Mouse (Mus musculus) forebrain, embryonic 14.5 days (tissue): ENCODE results near the gene Rgl1. TPM values are rescaled to one million over a fixed set of nuclear protein-coding genes. Genes with fewer than 3 reads are reported as not detected.

Experiments used
- ATAC-seq: fragments of 200-750 bp; cut with Nextera tagmentation; 2 replicates; pipeline ENCODE4 v1.8.0; 2017; ENCODE audit warnings: mild to moderate bottlenecking, moderate library complexity
- DNase-seq: peaks from one replicate; pipeline ENCODE4 v3.0.0-alpha.2; 2015; ENCODE audit warnings: low spot score
- H3K27ac ChIP-seq: fragments of 300-500 bp; sonication (generic); 2 replicates; pipeline ENCODE4 v1.5.1; 2014; ENCODE audit warnings: low read depth, mild to moderate bottlenecking, control low read depth, low read length, moderate library complexity
- H3K27me3 ChIP-seq: fragments of 300-500 bp; sonication (generic); replicated peaks from 2 replicates; pipeline ENCODE4 v1.6.1; 2014; ENCODE audit warnings: low read length, control low read depth, mixed read lengths; ENCODE audit not compliant: control insufficient read depth, insufficient read depth
- H3K36me3 ChIP-seq: fragments of 300-500 bp; sonication (generic); 2 replicates; pipeline ENCODE4 v1.6.1; 2014; ENCODE audit warnings: low read length, control low read depth; ENCODE audit not compliant: control insufficient read depth, insufficient read depth
- H3K4me1 ChIP-seq: fragments of 300-500 bp; sonication (generic); 2 replicates; pipeline ENCODE4 v1.6.1; 2014; ENCODE audit warnings: antibody characterized with exemption, low read length, control low read depth; ENCODE audit not compliant: control insufficient read depth, insufficient read depth
- H3K4me2 ChIP-seq: fragments of 300-500 bp; sonication (generic); 2 replicates; pipeline ENCODE4 v1.6.1; 2014; ENCODE audit warnings: mild to moderate bottlenecking, control low read depth, low read length
- H3K4me3 ChIP-seq: fragments of 300-500 bp; sonication (generic); 2 replicates; pipeline ENCODE4 v1.5.1; 2014; ENCODE audit warnings: low read depth, low read length, control low read depth
- H3K9ac ChIP-seq: fragments of 300-500 bp; sonication (generic); 2 replicates; pipeline ENCODE4 v1.6.1; 2014; ENCODE audit warnings: mild to moderate bottlenecking, low read length, control low read depth, moderate library complexity
- H3K9me3 ChIP-seq: fragments of 300-500 bp; sonication (generic); replicated peaks from 2 replicates; pipeline ENCODE4 v1.6.1; 2016; ENCODE audit warnings: low read length, control low read depth, mixed read lengths; ENCODE audit not compliant: control insufficient read depth
- WGBS: fragments of 180-500 bp; shearing (Covaris S2); extraction: QIAGEN DNeasy Blood & Tissue Kit; methylation state at CpG from one replicate; pipeline ENCODE4 v1.1.7; 2014; 5-methylcytosine and 5-hydroxymethylcytosine counted together
- polyA plus RNA-seq: library from polyadenylated mRNA; unstranded; fragments of >200 nt; fragmentation: Nextera tagmentation; extraction: Ambion mirVana; gene quantifications from 2 replicates; pipeline ENCODE4 v1.2.1, GENCODE M21; 2014

Rgl1 gene
- polyA plus RNA-seq, 1 experiment from 2014 or later = 16.4 TPM

DNA sequence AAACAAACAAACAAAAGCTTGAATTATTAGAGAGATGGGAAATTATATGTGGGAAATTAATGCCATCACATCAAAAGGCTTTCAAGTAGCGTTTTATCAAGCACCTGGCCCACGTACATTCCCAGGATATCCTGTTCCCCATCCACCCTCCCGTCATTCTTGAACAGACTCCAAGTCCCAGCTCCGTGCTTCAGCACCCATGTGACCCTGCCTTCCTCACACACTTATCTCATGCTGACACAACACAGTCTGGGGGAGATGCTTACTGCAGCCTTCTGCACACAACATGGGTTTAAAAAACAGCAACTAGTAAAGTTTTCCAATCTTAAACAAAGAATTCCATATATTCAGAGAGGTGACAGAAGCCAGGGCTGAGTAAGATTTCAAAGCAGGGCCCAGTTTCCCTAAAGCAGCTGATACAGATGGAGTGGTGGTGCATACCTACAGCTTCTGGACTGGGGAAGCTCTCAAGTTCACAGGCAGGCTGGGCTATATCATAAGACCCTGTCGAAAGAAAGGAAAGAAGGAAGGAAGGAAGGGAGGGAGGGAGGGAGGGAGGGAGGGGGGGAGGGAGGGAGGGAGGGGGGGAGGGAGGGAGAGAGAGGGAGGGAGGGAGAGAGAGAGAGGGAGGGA, 38.4 kb downstream of the Rgl1 start:
- Histone ChIP-seq H3K4me1 (no peaks in the 10 kb centered on the region), H3K9ac (no peak overlapping the region), H3K9me3 (no peaks in the 10 kb centered on the region), H3K27ac (no peak overlapping the region), H3K4me2 (no peak overlapping the region), H3K36me3 (no peaks in the 10 kb centered on the region), H3K27me3 (no peaks in the 10 kb centered on the region), H3K4me3 (no peak overlapping the region)
- DNase-seq (no peak), ATAC-seq (no peak)
- WGBS = 75% methylated on average over 4 of the region's 5 CpGs

DNA sequence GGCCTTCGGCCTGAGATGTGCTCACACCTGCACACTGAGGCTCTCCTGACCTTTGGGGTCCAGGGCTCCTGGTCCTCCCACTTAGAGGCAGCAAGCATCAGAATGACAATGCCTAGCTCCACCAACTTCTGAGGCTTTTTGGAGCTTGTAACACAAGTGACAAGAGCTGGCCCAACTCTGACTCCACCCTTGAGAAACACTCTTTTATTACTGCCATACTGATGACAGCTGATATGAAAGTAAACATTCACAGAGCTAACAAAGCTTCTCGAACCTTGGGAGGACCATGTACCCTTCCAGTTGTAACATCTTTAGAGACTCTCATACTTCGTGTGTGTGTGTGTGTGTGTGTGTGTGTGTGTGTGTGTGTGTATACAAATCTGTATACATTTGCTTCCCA, 40.1 kb downstream of the Rgl1 start:
- Histone ChIP-seq H3K4me1 (no peaks in the 10 kb centered on the region), H3K4me2 (no peak overlapping the region), H3K27ac (no peak overlapping the region), H3K9me3 (no peaks in the 10 kb centered on the region), H3K27me3 (no peaks in the 10 kb centered on the region), H3K36me3 (no peaks in the 10 kb centered on the region), H3K9ac (no peak overlapping the region), H3K4me3 (no peak overlapping the region)
- no peak for DNase-seq
- ATAC-seq = no peak
- WGBS = 81% methylated on average over 3 of the region's 3 CpGs

DNA sequence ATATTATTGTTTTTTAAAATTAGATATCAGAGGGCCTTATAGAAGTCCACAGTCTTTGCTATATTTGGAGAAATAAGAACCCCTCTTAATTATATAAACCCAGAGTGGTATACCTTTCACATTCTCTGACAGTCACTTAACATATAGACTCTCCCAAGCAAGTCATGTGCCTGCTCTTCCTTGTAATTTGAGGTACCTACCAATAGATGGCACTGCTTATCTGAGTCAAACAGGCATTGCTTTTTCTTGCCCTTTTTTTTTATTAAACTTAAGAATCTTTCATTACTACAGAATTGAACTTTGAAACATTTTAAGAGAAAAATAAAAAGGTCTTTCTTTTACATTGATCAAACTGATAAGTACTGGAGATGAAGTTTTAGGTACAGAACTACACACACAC, 41.9 kb downstream of the Rgl1 start:
- DNase-seq (no peak), ATAC-seq (no peak)
- Histone ChIP-seq H3K4me2 (no peak overlapping the region), H3K27me3 (no peaks in the 10 kb centered on the region), H3K9me3 (no peaks in the 10 kb centered on the region), H3K27ac (no peak overlapping the region), H3K4me3 (no peak overlapping the region), H3K4me1 (no peaks in the 10 kb centered on the region), H3K9ac (no peak overlapping the region), H3K36me3 (no peaks in the 10 kb centered on the region)

DNA sequence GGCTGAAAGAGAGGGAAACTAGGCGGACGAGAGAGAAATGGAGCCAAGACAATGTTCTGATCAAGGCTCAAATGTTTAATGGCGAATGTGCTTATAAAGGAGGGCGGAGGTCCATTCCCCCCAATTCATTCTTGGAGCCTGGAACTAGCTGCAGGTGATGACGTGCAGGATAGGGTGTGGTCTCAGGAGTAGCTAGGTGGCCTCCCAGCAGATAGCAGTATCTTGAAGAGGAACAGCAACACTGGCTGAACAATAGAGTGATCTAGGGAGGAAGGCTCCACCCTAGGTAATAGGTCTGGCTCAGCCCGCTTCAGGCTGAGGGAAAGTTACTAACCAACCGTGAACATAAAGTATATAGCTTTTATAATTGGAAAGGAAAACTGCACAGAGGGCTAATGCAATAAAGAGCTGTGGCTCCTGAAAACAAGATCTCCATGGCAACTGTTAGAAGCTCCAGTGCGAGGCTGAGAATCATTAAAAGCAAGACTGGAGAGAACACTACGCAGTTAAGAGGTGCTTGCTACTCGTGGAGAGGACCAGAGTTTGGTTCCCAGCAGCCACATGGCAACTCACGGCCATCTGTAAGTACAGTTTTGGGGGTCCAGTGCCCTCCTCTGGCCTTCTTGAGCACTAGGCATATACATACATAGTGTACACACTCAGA, 44.5 kb downstream of the Rgl1 start:
- ATAC-seq (no peak), DNase-seq (no peak)
- Histone ChIP-seq H3K9me3 (no peaks in the 10 kb centered on the region), H3K9ac (no peak overlapping the region), H3K36me3 (no peaks in the 10 kb centered on the region), H3K27ac (no peak overlapping the region), H3K4me2 (no peak overlapping the region), H3K4me1 (no peaks in the 10 kb centered on the region), H3K27me3 (no peaks in the 10 kb centered on the region), H3K4me3 (no peak overlapping the region)
- 83% methylated on average over 11 of the region's 11 CpGs for WGBS

DNA sequence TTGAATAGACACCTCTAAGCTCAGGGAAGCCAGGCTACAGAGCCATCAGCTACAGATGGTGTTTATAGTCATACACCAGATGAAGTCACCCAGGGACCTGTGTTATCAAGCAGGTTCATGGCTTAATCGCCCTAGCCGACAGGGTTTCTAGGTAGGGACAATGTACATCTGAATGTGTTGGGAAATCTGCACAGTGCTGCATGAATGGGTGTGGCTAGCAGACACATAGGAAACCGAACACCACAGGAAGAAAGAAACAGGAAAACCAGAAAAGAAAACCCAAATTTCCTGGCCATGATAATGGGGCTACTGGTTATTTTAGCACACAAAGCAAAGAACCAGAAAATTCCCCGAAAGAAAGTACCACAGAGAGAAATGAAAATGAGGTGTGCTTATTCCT, 45.2 kb downstream of the Rgl1 start:
- no peak overlapping the region for H3K4me3 ChIP-seq
- H3K9me3 ChIP-seq = no peaks in the 10 kb centered on the region
- H3K9ac ChIP-seq = no peak overlapping the region
- H3K27me3 ChIP-seq = no peaks in the 10 kb centered on the region
- no peak for DNase-seq
- H3K27ac ChIP-seq = no peak overlapping the region
- ATAC-seq = no peak
- no peaks in the 10 kb centered on the region for H3K36me3 ChIP-seq
- 91% methylated on average over 4 of the region's 4 CpGs for WGBS
- H3K4me2 ChIP-seq = no peak overlapping the region
- no peaks in the 10 kb centered on the region for H3K4me1 ChIP-seq

DNA sequence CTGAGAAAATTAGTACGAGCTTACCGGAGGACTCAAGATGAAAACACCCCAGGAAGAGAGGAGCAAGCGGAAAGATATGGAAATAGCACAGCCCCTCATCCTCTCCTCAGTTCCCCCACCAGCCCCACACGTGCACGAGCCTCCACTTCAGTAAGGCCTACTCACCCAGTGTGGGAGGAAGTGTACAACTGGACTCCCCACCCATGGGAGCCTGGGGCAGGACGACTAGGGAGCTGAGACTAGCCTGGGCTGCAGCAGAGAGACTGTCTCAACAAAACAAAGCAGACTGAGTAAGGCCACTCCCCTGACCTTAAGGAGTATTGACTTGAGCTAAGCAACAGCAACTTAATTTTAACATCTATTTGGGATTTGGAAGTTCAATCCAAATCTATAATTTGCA, 48.0 kb downstream of the Rgl1 start:
- H3K4me1 ChIP-seq = 0 out of 2 replicates have a peak, but pooled peaks cover 6% of the 10 kb centered on the region
- H3K27me3 ChIP-seq = no peaks in the 10 kb centered on the region
- H3K4me2 ChIP-seq = no peak overlapping the region
- DNase-seq = no peak
- H3K36me3 ChIP-seq = no peaks in the 10 kb centered on the region
- H3K9ac ChIP-seq = no peak overlapping the region
- no peak for ATAC-seq
- H3K27ac ChIP-seq = no peak overlapping the region
- WGBS = 62% methylated on average over 6 of the region's 6 CpGs
- H3K4me3 ChIP-seq = no peak overlapping the region
- 0 out of 2 replicates have a peak, but pooled peaks cover 3% of the 10 kb centered on the region for H3K9me3 ChIP-seq

DNA sequence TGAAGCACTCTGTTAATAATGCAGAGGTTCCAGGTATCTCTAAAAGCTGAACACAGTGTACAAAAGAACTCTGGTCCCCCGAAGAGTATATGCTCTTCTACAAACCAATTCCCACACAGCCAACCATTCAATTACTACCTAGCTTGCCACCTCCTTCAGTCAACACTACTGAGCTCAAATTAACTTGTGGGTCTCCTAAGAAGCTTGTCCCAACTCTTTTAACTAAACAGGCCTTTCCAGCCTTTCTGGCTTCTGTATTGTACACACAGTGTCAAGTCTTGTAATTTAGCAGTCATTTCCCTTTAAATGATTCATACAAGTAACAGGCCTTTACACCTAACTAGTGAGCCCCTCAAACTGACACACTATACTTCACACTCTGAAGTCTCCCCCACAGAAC, 48.8 kb downstream of the Rgl1 start:
- H3K36me3 ChIP-seq = no peaks in the 10 kb centered on the region
- ATAC-seq (no peak), DNase-seq (no peak)
- no peaks in the 10 kb centered on the region for H3K27me3 ChIP-seq
- WGBS = 88% methylated on average over 1 of the region's 1 CpGs
- H3K27ac ChIP-seq = no peak overlapping the region
- no peak overlapping the region for H3K4me3 ChIP-seq
- no peak overlapping the region for H3K4me2 ChIP-seq
- H3K9ac ChIP-seq = no peak overlapping the region
- 0 out of 2 replicates have a peak, but pooled peaks cover 6% of the 10 kb centered on the region for H3K4me1 ChIP-seq
- H3K9me3 ChIP-seq = 0 out of 2 replicates have a peak, but pooled peaks cover 3% of the 10 kb centered on the region

DNA sequence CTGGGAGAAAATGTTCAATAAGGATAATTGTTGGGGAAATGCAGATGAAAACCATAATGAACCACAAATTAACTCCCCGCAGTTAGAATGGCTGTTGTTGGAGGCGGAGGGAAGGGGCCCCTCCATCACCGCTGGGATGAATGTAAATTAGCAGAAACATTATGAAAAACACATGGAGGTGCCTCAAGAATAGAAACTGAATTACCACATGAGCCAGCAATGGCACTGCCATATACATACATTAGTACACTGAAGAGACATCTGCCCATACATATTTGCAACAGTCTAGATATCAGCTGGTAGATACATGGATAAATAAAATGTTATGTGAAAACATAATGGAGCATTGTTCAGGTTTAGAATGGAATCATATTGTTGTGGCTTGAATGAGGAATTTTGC, 51.7 kb downstream of the Rgl1 start:
- Histone ChIP-seq H3K27me3 (no peaks in the 10 kb centered on the region), H3K4me3 (no peak overlapping the region), H3K9me3 (0 out of 2 replicates have a peak, but pooled peaks cover 3% of the 10 kb centered on the region), H3K27ac (no peak overlapping the region), H3K36me3 (no peaks in the 10 kb centered on the region), H3K9ac (no peak overlapping the region), H3K4me2 (no peak overlapping the region), H3K4me1 (0 out of 2 replicates have a peak, but pooled peaks cover 6% of the 10 kb centered on the region)
- peak; percentile 17 for DNase-seq
- peak; percentile 44; the same call in 1 of the 2 replicates for ATAC-seq
- WGBS = 22% methylated on average over 3 of the region's 3 CpGs

DNA sequence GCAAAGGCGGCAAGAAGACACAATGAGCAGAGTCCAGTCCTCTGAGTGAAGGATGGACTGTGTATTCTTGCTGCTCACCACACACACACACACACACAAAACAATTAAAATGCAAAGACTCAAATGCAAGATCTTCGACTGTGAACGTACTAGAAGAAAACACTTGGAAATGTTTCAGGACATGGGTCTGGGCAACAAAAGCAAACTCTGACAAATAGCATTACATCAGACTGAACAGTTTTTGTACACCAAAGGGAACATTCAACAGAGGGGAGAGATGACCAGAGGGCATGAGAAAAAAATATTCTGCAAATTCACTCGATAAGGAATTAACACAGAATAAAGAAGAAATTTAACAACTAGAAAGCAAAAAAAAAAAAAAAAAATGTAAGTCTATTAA, 52.2 kb downstream of the Rgl1 start:
- ATAC-seq (peak; percentile 63), DNase-seq (peak; percentile 59)
- Histone ChIP-seq H3K4me3 (no peak overlapping the region), H3K4me2 (no peak overlapping the region), H3K4me1 (0 out of 2 replicates have a peak, but pooled peaks cover 6% of the 10 kb centered on the region), H3K9ac (no peak overlapping the region), H3K9me3 (0 out of 2 replicates have a peak, but pooled peaks cover 3% of the 10 kb centered on the region), H3K27me3 (no peaks in the 10 kb centered on the region), H3K27ac (no peak overlapping the region), H3K36me3 (no peaks in the 10 kb centered on the region)
- 37% methylated on average over 4 of the region's 4 CpGs for WGBS
